ENCODE assay signal across 8 mouse cellular contexts in the genomic region with DNA sequence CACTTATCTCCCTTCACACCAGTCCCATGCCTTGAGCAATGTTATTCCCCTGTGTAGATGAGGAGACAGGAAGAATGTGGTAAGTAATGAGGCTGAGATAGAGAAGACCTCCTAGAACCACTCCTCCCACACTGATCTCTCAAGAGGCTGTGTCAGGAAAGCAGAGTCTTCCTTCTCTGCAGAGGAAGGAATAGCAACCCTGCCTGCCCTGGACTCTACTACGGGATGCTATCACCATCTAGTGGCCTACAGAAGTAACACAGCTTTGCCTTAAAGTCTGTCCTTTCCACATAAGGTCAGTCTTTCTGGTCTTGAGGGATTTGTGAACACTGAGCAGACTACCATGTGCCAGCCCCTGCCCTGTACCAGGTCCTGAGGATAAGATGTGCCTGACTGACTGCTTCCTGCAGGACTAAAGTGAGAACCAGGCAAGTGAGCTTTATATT. TPM values are rescaled to one million over a fixed set of nuclear protein-coding genes. Genes with fewer than 3 reads are reported as not detected.
DNase-seq lines count a peak whose midpoint lies in the region; ATAC-seq and TF ChIP-seq lines count a peak whose summit lies in the region.

No protein-coding gene starts in this region.

- peak in 1 of 2 experiments; percentile 47 for DNase-seq in spleen, adult 2 months (ENCODE audit: low read depth in 1 of 2, low spot score in 2 of 2)
- no peak for DNase-seq in spleen, adult 12 weeks (ENCODE audit: low spot score)
- peak; percentile 77 for DNase-seq in embryo, embryonic 11 days
- peak; percentile 50 for DNase-seq in gastrocnemius, postnatal 14 days
- DNase-seq in left cerebral cortex, postnatal 14 days (ENCODE audit: low spot score in 2 of 2): peak; percentile 80 to 81
- peak; percentile 78 to 81 for DNase-seq in right cerebral cortex, adult 2 months (ENCODE audit: low spot score in 2 of 2)

- no peaks in the 10 kb centered on the region for H3K9me3 ChIP-seq in intestine, embryonic 15.5 days

- peak; percentile 81; the same call in 1 of the 2 replicates for TF ChIP-seq CTCF in spleen, adult 2 months (IDR thresholded peaks at IDR 0.05; ENCODE audit: extremely low read depth, insufficient read depth, insufficient read length, insufficient replicate concordance)

- peaks cover 20% of the 10 kb centered on the region for H3K4me1 ChIP-seq in spleen, adult 2 months (ENCODE audit: control insufficient read depth, insufficient read depth, insufficient read length)
- H3K4me1 ChIP-seq in intestine, embryonic 15.5 days (replicated peaks): no peaks in the 10 kb centered on the region

- no peak overlapping the region for H3K4me3 ChIP-seq in spleen, adult 2 months (ENCODE audit: extremely low read depth, insufficient read depth, insufficient read length)
- H3K4me3 ChIP-seq in intestine, embryonic 15.5 days (replicated peaks): no peak overlapping the region

- 4% methylated on average over 1 of the region's 1 CpGs for WGBS in spleen, adult 2 months
- 0% methylated on average over 1 of the region's 1 CpGs for WGBS in intestine, embryonic 15.5 days

- no peak overlapping the region for H3K9ac ChIP-seq in intestine, embryonic 15.5 days

- no peak for TF ChIP-seq POLR2A in spleen, adult 2 months (IDR thresholded peaks at IDR 0.05; ENCODE audit: low read depth, low read length)

- no peaks in the 10 kb centered on the region for H3K27me3 ChIP-seq in spleen, adult 2 months (ENCODE audit: control insufficient read depth, insufficient read depth, low read length)
- no peaks in the 10 kb centered on the region for H3K27me3 ChIP-seq in intestine, embryonic 15.5 days (replicated peaks)

- H3K4me2 ChIP-seq in intestine, embryonic 15.5 days (replicated peaks): no peak overlapping the region

- ATAC-seq in intestine, embryonic 15.5 days: peak; percentile 72
- peak; percentile 92 for ATAC-seq in megakaryocyte progenitor cell, adult 5-6 weeks (replicated peaks; ENCODE audit: poor library complexity)

- H3K36me3 ChIP-seq in spleen, adult 2 months (ENCODE audit: control insufficient read depth, insufficient read depth, low read length): peaks cover 2% of the 10 kb centered on the region
- no peaks in the 10 kb centered on the region for H3K36me3 ChIP-seq in intestine, embryonic 15.5 days

- peak overlapping the region; percentile 78 for H3K27ac ChIP-seq in spleen, adult 2 months (ENCODE audit: insufficient read depth, low read length)
- no peak overlapping the region for H3K27ac ChIP-seq in intestine, embryonic 15.5 days

- intact Hi-C loops in gastrocnemius, postnatal 14 days (cut with DNase I; ENCODE audit: low total_unique reads): loop anchor here (2.0 to 5.0 kb wide), 3 partner anchors 53 to 313 kb away; no protein-coding TSS in a partner anchor
- intact Hi-C loops in left cerebral cortex, postnatal 14 days (cut with DNase I): loop anchor here (1.0 to 5.0 kb wide), 3 partner anchors 53 to 335 kb away; no protein-coding TSS in a partner anchor

RNA-seq across cellular contexts. Expression of a gene that starts 21.9 kb away (rescaled TPM):
- polyA plus RNA-seq in spleen, adult 2 months (2012; rRNA removed): 0.65 and 0.95 TPM in 2 replicates
- total RNA-seq in gastrocnemius, postnatal 14 days (2021): 1 to 10 TPM; 2.4 TPM
- polyA plus RNA-seq in intestine, embryonic 15.5 days (2015; fragmentation: Nextera tagmentation; extraction: Ambion mirVana): 8.5 and 9.2 TPM in 2 replicates
- total RNA-seq in left cerebral cortex, postnatal 14 days (2021): 10 to 100 TPM; 10.1 to 11.8 TPM
- 3.5 and 4.4 TPM in 2 replicates for total RNA-seq in megakaryocyte progenitor cell, adult 5-6 weeks (2015)
- total RNA-seq in megakaryocyte progenitor cell, adult 5-6 weeks (2017): 4.2 and 5.3 TPM in 2 replicates

RNA-seq across cellular contexts. Expression of a gene that starts 25.6 kb away (rescaled TPM):
- polyA plus RNA-seq in spleen, adult 2 months (2012; rRNA removed): 15.6 and 17.9 TPM in 2 replicates
- total RNA-seq in gastrocnemius, postnatal 14 days (2021): 1 to 10 TPM; 1.1 TPM
- polyA plus RNA-seq in intestine, embryonic 15.5 days (2015; fragmentation: Nextera tagmentation; extraction: Ambion mirVana): 3.1 and 4.4 TPM in 2 replicates
- 1 to 10 TPM; 1.7 to 1.8 TPM for total RNA-seq in left cerebral cortex, postnatal 14 days (2021)
- total RNA-seq in megakaryocyte progenitor cell, adult 5-6 weeks (2015): 0.15 and 0.37 TPM in 2 replicates
- total RNA-seq in megakaryocyte progenitor cell, adult 5-6 weeks (2017): 0.37 and 0.50 TPM in 2 replicates
